Comparison of ENCODE assay signal across 23 mouse cellular contexts in genomic region chr6:57529336-57529845, GRCm38 (mm10).
"Had no signal": no experiment of that assay in that cellular context is flagged by ENCODE, and none has a peak within 500 bp of the region (broad histone marks: within the 10 kb centered on the region; RNA-seq: fewer than 3 reads in every experiment).

No protein-coding gene starts in this region.

- ATAC-seq: hindbrain, embryonic 16.5 days; intestine, embryonic 15.5 days; intestine, postnatal 0 days; liver, embryonic 12.5 days had no signal

- H3K4me2 ChIP-seq: heart, embryonic 12.5 days; hindbrain, embryonic 12.5 days; hindbrain, embryonic 14.5 days; intestine, embryonic 15.5 days; limb, embryonic 13.5 days; limb, embryonic 15.5 days; liver, embryonic 12.5 days had no signal

- H3K9ac ChIP-seq: heart, embryonic 12.5 days; hindbrain, embryonic 12.5 days; hindbrain, embryonic 14.5 days; intestine, embryonic 15.5 days; limb, embryonic 13.5 days; limb, embryonic 15.5 days; liver, embryonic 12.5 days; liver, embryonic 14.5 days had no signal

- H3K27me3 ChIP-seq: heart, embryonic 12.5 days; hindbrain, embryonic 12.5 days; intestine, embryonic 15.5 days; limb, embryonic 13.5 days; limb, embryonic 15.5 days; liver, embryonic 12.5 days had no signal

- DNase-seq: gastrocnemius, postnatal 10 days; gastrocnemius, postnatal 25 days; heart, postnatal 10 days; heart, postnatal 4 days; kidney, adult 18-20 months; kidney, adult 8-10 months; kidney, postnatal 10 days; kidney, postnatal 25 days; layer of hippocampus, adult 9-11 months; layer of hippocampus, postnatal 36 days; left cerebral cortex, postnatal 4 days had no signal

- H3K36me3 ChIP-seq: heart, embryonic 10.5 days; hindbrain, embryonic 10.5 days; hindbrain, embryonic 12.5 days; intestine, embryonic 15.5 days; liver, embryonic 12.5 days had no signal

- H3K27ac ChIP-seq: heart, embryonic 10.5 days; hindbrain, embryonic 10.5 days; hindbrain, embryonic 12.5 days; hindbrain, embryonic 14.5 days; intestine, embryonic 15.5 days; limb, embryonic 13.5 days; limb, embryonic 15.5 days; liver, embryonic 12.5 days; liver, embryonic 14.5 days had no signal

- H3K9me3 ChIP-seq: heart, embryonic 10.5 days; heart, embryonic 12.5 days; hindbrain, embryonic 10.5 days; hindbrain, embryonic 12.5 days; intestine, embryonic 15.5 days; limb, embryonic 13.5 days; limb, embryonic 15.5 days; liver, embryonic 12.5 days had no signal

- H3K4me3 ChIP-seq: heart, embryonic 10.5 days; heart, embryonic 12.5 days; hindbrain, embryonic 10.5 days; hindbrain, embryonic 12.5 days; intestine, embryonic 15.5 days; limb, embryonic 13.5 days; limb, embryonic 15.5 days; liver, embryonic 12.5 days had no signal
